Mouse (Mus musculus): ENCODE measurements around the gene Cadm1. TPM values are rescaled to one million over a fixed set of nuclear protein-coding genes. Genes with fewer than 3 reads are reported as not detected.

The Cadm1 gene
- total and polyA plus RNA-seq, 3 experiments: 0.14 to 0.31 TPM; not detected in 1

DNA sequence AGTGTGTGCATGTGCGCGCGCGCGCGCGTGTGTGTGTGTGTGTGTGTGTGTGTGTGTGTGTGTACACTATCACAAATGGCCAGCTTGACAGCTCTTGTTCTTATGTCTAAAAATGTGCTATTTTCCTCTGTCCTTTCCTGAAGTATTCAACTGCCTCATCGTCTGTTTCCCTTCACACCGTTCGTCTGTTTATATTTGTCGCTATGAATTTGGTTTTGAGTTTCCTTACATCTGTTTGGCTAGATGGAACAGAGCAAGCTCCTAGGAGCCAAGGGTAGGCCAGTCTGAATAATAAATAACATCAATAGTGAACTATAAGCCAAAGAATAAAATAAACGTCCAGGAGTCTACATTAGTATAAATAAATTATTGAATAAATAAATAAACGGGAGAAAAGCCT, 235.3 kb downstream of the Cadm1 start:
- Histone ChIP-seq H3K36me3 (ENCODE audit: control insufficient read depth in 1 of 2, insufficient read depth in 2 of 2, low read length in 2 of 2) (no peaks in the 10 kb centered on the region), H3K4me3 (ENCODE audit: control insufficient read depth in 1 of 2, insufficient read depth in 1 of 2, low read depth in 2 of 2, low read length in 2 of 2) (no peak overlapping the region), H3K9me3 (replicated peaks; ENCODE audit: insufficient read depth, low read length) (no peaks in the 10 kb centered on the region), H3K27me3 (ENCODE audit: control insufficient read depth in 1 of 2, insufficient read depth in 2 of 2, low read length in 2 of 2) (no peaks in the 10 kb centered on the region), H3K27ac (ENCODE audit: control insufficient read depth, low read depth, low read length) (no peak overlapping the region), H3K9ac (ENCODE audit: control insufficient read depth, low read depth, low read length, poor library complexity, severe bottlenecking) (no peak overlapping the region), H3K79me2 (ENCODE audit: control insufficient read depth, insufficient read depth, low read length, poor library complexity) (no peaks in the 10 kb centered on the region), H3K4me1 (ENCODE audit: control insufficient read depth in 1 of 2, insufficient read depth in 2 of 2, low read length in 2 of 2) (no peaks in the 10 kb centered on the region)
- DNase-seq (ENCODE audit: low read depth, low spot score): no peak
- TF ChIP-seq CHD1 (IDR thresholded peaks at IDR 0.05; ENCODE audit: low read depth, low read length): no peak
- TF ChIP-seq KAT2A (conservative IDR thresholded peaks at IDR 0.05; ENCODE audit: low read depth, low read length): no peak

DNA sequence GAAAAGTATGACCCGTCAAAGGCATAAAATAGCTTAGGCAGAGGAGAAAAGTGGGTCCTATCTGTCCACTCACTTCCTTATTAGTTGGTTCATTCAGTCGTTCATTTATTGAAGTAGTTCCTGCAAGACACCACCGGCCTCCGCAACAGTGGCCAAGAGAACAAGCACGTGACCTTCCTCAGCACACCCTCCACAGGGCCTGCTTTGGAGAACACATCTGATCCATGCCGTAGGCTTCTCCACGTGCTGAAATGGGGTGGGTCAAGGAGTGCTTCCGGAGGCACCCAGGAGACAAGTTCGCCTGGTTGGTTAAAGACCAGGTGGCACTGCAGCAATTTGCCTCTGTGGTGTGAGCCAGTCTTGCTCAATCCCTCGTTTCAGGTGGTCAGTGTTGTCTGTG, 236.4 kb downstream of the Cadm1 start:
- no peaks in the 10 kb centered on the region for H3K36me3 ChIP-seq (ENCODE audit: control insufficient read depth in 1 of 2, insufficient read depth in 2 of 2, low read length in 2 of 2)
- H3K9me3 ChIP-seq (replicated peaks; ENCODE audit: insufficient read depth, low read length): no peaks in the 10 kb centered on the region
- H3K79me2 ChIP-seq (ENCODE audit: control insufficient read depth, insufficient read depth, low read length, poor library complexity): no peaks in the 10 kb centered on the region
- H3K27ac ChIP-seq (ENCODE audit: control insufficient read depth, low read depth, low read length): no peak overlapping the region
- no peak for TF ChIP-seq POLR2A (IDR thresholded peaks at IDR 0.05; ENCODE audit: control insufficient read depth in 1 of 2, insufficient read depth in 1 of 2, low read depth in 1 of 2, low read length in 2 of 2, poor library complexity in 1 of 2)
- no peak for TF ChIP-seq GATA1 (IDR thresholded peaks at IDR 0.05; ENCODE audit: low read depth, low read length)
- no peak for TF ChIP-seq SMC3 (IDR thresholded peaks at IDR 0.05; ENCODE audit: low read depth, low read length)
- no peak for TF ChIP-seq POLR2AphosphoS2 (IDR thresholded peaks at IDR 0.05; ENCODE audit: low read length)
- no peak for TF ChIP-seq RAD21 (IDR thresholded peaks at IDR 0.05; ENCODE audit: low read depth, low read length)
- TF ChIP-seq POLR2AphosphoS5 (IDR thresholded peaks at IDR 0.05; ENCODE audit: borderline replicate concordance, low read depth, low read length): no peak
- TF ChIP-seq USF1 (IDR thresholded peaks at IDR 0.05; ENCODE audit: low read depth, low read length): no peak
- no peak for TF ChIP-seq ZNF384 (IDR thresholded peaks at IDR 0.05; ENCODE audit: low read depth, low read length)
- no peak for TF ChIP-seq MYB (IDR thresholded peaks at IDR 0.05; ENCODE audit: low read depth, low read length)
- TF ChIP-seq CTCF (IDR thresholded peaks at IDR 0.05 in 2 of 3, conservative IDR thresholded peaks at IDR 0.05 in 1 of 3; ENCODE audit: control insufficient read depth in 1 of 3, insufficient read depth in 1 of 3, low read depth in 2 of 3, low read length in 3 of 3, poor library complexity in 1 of 3, severe bottlenecking in 1 of 3): no peak
- TF ChIP-seq UBTF (IDR thresholded peaks at IDR 0.05; ENCODE audit: borderline replicate concordance, insufficient read depth, low read depth, low read length): no peak
- no peak for TF ChIP-seq TCF12 (IDR thresholded peaks at IDR 0.05; ENCODE audit: low read depth, low read length)
- DNase-seq (ENCODE audit: low read depth, low spot score): no peak
- no peaks in the 10 kb centered on the region for H3K4me1 ChIP-seq (ENCODE audit: control insufficient read depth in 1 of 2, insufficient read depth in 2 of 2, low read length in 2 of 2)
- H3K4me3 ChIP-seq (ENCODE audit: control insufficient read depth in 1 of 2, insufficient read depth in 1 of 2, low read depth in 2 of 2, low read length in 2 of 2): no peak overlapping the region
- H3K9ac ChIP-seq (ENCODE audit: control insufficient read depth, low read depth, low read length, poor library complexity, severe bottlenecking): no peak overlapping the region
- no peaks in the 10 kb centered on the region for H3K27me3 ChIP-seq (ENCODE audit: control insufficient read depth in 1 of 2, insufficient read depth in 2 of 2, low read length in 2 of 2)

DNA sequence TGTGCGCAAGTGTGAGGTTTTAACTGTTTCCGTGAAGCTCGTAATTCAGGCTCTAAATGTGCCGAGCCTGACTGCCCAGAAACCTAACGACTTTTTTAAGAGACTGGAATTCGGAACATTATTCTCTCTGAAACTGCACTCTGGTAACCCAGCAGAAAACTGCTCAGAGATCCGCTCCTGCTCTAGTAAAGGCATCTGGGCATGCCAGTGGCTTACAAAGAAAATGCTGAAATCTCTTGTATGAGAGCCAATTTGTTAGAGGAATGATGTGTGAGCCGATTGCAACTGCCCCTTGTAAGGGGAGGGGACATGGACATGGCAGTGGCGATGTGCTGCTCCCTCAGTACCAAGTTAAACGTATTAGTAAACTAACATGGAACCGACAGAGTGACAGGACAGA, 240.9 kb downstream of the Cadm1 start:
- TF ChIP-seq BHLHE40 (IDR thresholded peaks at IDR 0.05; ENCODE audit: borderline replicate concordance, low read depth, low read length): no peak
- TF ChIP-seq EP300 (IDR thresholded peaks at IDR 0.05; ENCODE audit: low read depth in 1 of 2, low read length in 2 of 2): no peak
- TF ChIP-seq ZKSCAN1 (IDR thresholded peaks at IDR 0.05; ENCODE audit: low read depth, low read length): no peak
- TF ChIP-seq MEF2A (IDR thresholded peaks at IDR 0.05; ENCODE audit: extremely low read depth, insufficient replicate concordance, low read depth, low read length, poor library complexity, severe bottlenecking): no peak
- TF ChIP-seq NRF1 (IDR thresholded peaks at IDR 0.05; ENCODE audit: insufficient read depth, low read depth, low read length, poor library complexity, severe bottlenecking): no peak
- TF ChIP-seq E2F4 (IDR thresholded peaks at IDR 0.05; ENCODE audit: borderline replicate concordance, low read depth, low read length): no peak
- no peak for TF ChIP-seq USF1 (IDR thresholded peaks at IDR 0.05; ENCODE audit: low read depth, low read length)
- TF ChIP-seq MYC (IDR thresholded peaks at IDR 0.05; ENCODE audit: low read depth, low read length): no peak
- no peak for TF ChIP-seq ZMIZ1 (IDR thresholded peaks at IDR 0.05; ENCODE audit: low read depth, low read length)
- no peak for TF ChIP-seq TCF12 (IDR thresholded peaks at IDR 0.05; ENCODE audit: low read depth, low read length)
- no peaks in the 10 kb centered on the region for H3K9me3 ChIP-seq (replicated peaks; ENCODE audit: insufficient read depth, low read length)
- no peak overlapping the region for H3K4me3 ChIP-seq (ENCODE audit: control insufficient read depth in 1 of 2, insufficient read depth in 1 of 2, low read depth in 2 of 2, low read length in 2 of 2)
- no peak overlapping the region for H3K9ac ChIP-seq (ENCODE audit: control insufficient read depth, low read depth, low read length, poor library complexity, severe bottlenecking)
- no peaks in the 10 kb centered on the region for H3K27me3 ChIP-seq (ENCODE audit: control insufficient read depth in 1 of 2, insufficient read depth in 2 of 2, low read length in 2 of 2)
- no peaks in the 10 kb centered on the region for H3K79me2 ChIP-seq (ENCODE audit: control insufficient read depth, insufficient read depth, low read length, poor library complexity)
- H3K4me1 ChIP-seq (ENCODE audit: control insufficient read depth in 1 of 2, insufficient read depth in 2 of 2, low read length in 2 of 2): no peaks in the 10 kb centered on the region
- H3K27ac ChIP-seq (ENCODE audit: control insufficient read depth, low read depth, low read length): no peak overlapping the region
- H3K36me3 ChIP-seq (ENCODE audit: control insufficient read depth in 1 of 2, insufficient read depth in 2 of 2, low read length in 2 of 2): no peaks in the 10 kb centered on the region
- no peak for DNase-seq (ENCODE audit: low read depth, low spot score)
